Mouse (Mus musculus) CH12.LX (cell line): ENCODE results near the gene Fez2.
A peak's percentile ranks its signal among the peaks of the same experiment; 100 is the strongest.

Source experiments
- EP300 ChIP-seq: IDR thresholded peaks from 2 replicates; pipeline ENCODE4 v1.6.1; 2011; ENCODE audit warnings: low read length, improper control_type of control experiment
- MAX ChIP-seq: IDR thresholded peaks from 2 replicates; pipeline ENCODE4 v1.6.1; 2011; ENCODE audit warnings: low read length, improper control_type of control experiment
- MAZ ChIP-seq: IDR thresholded peaks from 2 replicates; pipeline ENCODE4 v1.6.1; 2012; ENCODE audit warnings: low read depth, mild to moderate bottlenecking, inconsistent platforms, low read length, improper control_type of control experiment, moderate library complexity
- PAX5 ChIP-seq: IDR thresholded peaks from 2 replicates; pipeline ENCODE4 v1.6.1; 2012; ENCODE audit warnings: low read length, inconsistent platforms, mixed read lengths
- POLR2AphosphoS2 ChIP-seq: IDR thresholded peaks from 2 replicates; pipeline ENCODE4 v1.6.1; 2011; ENCODE audit warnings: low read depth, low read length, improper control_type of control experiment
- TCF12 ChIP-seq: IDR thresholded peaks from 2 replicates; pipeline ENCODE4 v1.6.1; 2014; ENCODE audit warnings: low read depth, mild to moderate bottlenecking, inconsistent platforms, low read length, improper control_type of control experiment

DNA sequence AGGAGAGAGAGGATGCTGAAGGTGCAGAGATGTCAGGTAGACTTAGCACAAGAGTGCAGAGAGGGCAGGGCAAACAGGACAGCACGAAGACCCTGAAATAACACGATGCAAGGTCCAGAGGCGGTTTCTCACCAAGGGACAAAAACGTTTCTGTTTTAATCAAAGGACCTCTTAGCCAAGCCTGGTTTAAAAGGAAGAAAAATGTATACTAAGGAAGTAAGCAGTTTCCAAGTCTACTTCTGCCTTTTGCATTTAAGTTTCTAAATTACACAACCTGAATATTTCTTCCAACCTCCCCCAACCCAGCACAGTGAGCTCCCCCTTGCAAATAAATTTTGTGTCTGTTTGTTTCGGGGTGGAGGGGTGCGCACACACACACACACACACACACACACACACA is 44.8 kb downstream of the Fez2 start:
- TF ChIP-seq EP300 (peak; percentile 39), PAX5 (no peak), MAX (no peak), POLR2AphosphoS2 (no peak), MAZ (no peak), TCF12 (no peak)
